Mouse (Mus musculus): ENCODE results near the gene Prss29.

The Prss29 gene

DNA sequence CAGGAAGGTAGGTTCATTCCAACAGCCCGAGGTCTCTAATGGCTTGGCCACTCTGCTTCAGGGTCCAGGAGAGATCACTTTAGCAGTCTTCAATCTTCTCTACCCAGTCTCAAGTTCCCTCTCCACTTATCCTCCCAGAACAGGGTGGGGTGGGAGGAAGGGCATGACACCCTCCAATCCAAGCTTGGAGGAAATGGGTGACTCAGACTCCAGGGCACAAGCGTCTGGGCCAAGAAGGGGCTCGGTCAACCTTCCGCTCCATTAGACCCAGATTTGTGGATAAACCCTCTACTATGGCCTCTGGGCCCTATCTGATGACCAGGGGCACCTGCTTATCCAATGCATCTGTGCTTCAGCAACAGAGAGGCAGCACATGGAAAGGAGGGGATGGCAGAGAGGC lies 27.0 kb downstream of the Prss29 start, which contains the start of gene Tpsab1:
Gene Tpsab1 (minus strand): TSS at position 101 of the 400 bp plus-strand sequence.
- no peak for DNase-seq (ENCODE audit: extremely low spot score)

DNA sequence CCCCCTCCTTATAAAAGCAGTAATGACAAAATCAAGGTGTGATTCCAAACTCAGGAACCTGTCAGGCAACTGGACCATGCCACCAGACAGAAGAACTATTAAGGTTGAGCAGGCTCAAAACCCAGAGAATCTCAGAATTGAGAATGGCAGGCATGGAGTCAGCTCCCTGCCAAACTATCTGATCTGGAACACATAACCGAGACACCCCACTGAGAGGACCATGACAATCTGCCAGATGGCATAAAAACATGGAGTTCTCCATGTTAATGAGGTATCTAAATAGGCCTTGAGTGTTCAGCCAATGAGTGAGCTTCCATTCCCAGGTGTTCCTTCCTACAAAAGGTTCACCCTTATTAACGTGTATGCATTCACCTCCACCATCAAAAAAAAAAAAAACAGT lies 42.8 kb downstream of the Prss29 start:
- no peak for DNase-seq (ENCODE audit: extremely low spot score)

DNA sequence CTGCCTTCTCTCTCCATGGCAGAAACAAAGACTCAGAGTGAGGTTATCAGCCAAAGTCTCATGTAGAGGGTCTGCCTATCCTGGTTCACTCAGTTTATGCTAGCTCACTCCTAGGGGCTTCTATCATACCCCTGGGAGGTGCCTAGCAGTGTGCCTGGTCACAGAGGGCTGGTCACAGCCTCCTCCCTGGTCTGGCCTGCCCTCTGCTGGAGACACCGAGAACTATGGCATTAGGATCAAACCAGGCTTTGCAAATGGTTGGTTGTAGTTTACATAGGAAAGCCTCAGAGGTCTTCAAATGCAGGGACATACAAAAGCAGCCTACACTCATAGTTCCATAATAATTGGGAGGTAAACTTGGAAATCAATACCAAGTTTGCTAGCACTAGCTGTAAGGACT lies 45.3 kb downstream of the Prss29 start:
- peak; percentile 55 for DNase-seq (ENCODE audit: extremely low spot score)

DNA sequence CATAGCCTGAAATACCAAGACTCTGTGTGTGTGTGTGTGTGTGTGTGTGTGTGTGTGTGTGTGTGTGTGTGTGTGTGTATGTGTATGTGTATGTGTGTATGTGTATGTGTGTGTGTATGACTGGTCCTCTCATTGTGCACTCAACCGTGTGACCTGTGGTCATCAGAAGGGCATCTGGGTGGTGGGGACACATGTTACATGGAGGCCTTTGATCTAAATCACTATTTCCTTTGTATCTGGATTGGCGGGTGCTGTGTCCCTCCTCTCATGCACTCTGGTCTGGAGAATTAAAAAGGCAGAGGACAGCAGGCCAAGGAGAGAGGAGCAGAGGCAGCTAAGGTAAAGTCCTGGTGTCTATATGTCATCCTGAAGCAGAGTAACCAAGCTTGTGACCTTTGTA lies 47.6 kb downstream of the Prss29 start, which contains the start of gene Tpsb2:
Gene Tpsb2 (plus strand): TSS at position 301 of the 400 bp plus-strand sequence.
- DNase-seq (ENCODE audit: extremely low spot score), result no peak

DNA sequence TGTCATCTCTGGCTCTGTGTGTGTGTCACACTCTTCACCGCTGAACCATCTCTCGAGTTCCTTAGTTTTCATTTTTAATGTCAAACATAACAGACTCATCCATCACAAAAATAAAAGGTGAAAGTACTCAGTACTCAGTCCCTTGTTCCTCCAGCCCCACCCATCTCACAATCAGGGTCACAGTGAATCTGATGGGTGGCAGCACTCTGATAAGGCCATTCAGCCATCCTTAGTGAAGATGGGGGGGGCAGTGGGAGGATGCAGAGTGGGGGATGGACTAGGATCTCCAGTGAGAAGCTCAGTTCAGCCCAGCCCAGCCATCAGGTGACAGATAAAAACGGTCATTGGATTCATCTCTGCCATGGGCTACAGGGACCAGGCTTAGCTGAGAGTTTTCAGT lies 50.5 kb downstream of the Prss29 start, which contains the start of gene Tpsg1:
Gene Tpsg1 (plus strand): TSS at position 301 of the 400 bp plus-strand sequence.
- DNase-seq (ENCODE audit: extremely low spot score), result no peak

Measured in embryo, embryonic 9.5 days (tissue).